Mouse (Mus musculus) forebrain, embryonic 14.5 days (tissue): ENCODE measurements around the gene Gpr83. TPM values are rescaled to one million over a fixed set of nuclear protein-coding genes. Genes with fewer than 3 reads are reported as not detected.

Experiments
- polyA plus RNA-seq: library from polyadenylated mRNA; unstranded; fragments of >200 nt; fragmentation: Nextera tagmentation; extraction: Ambion mirVana; gene quantifications from 2 replicates; pipeline ENCODE4 v1.2.1, GENCODE M21; 2014

The Gpr83 gene
- polyA plus RNA-seq, 1 experiment from 2014 or later: 0.72 TPM

Other genes starting within 250 kb of the Gpr83 start
- 9.9 and 10.9 TPM in 2 replicates for gene Amotl1, start 215.2 kb upstream of the Gpr83 start, polyA plus RNA-seq
- 0.10 and 0.17 TPM in 2 replicates for gene Piwil4, start 119.5 kb upstream of the Gpr83 start, polyA plus RNA-seq
- 0.36 and 0.58 TPM in 2 replicates for gene Fut4, start 107.8 kb upstream of the Gpr83 start, polyA plus RNA-seq
- gene 1700012B09Rik, start 89.2 kb upstream of the Gpr83 start, polyA plus RNA-seq: 3.2 and 4.5 TPM in 2 replicates
- gene Mre11a, start 75.6 kb upstream of the Gpr83 start, polyA plus RNA-seq: 12.3 and 14.1 TPM in 2 replicates
- 47.6 and 48.6 TPM in 2 replicates for gene Ankrd49, start 75.4 kb upstream of the Gpr83 start, polyA plus RNA-seq
- not detected in 2 replicates for gene Izumo1r, start 43.7 kb downstream of the Gpr83 start, polyA plus RNA-seq
- 173 and 183 TPM in 2 replicates for gene Panx1, start 185.3 kb downstream of the Gpr83 start, polyA plus RNA-seq